Mouse (Mus musculus) urinary bladder, postnatal 36 days (tissue): Measurements from ENCODE around the gene Sipa1l2.
"Not testable (repeated sequence)": the region's sequence is repeated elsewhere in the genome, so short reads cannot be mapped to it uniquely, and the experiment has no call there.

ENCODE experiments used
- DNase-seq, 2 experiments: peaks; one replicate each; pipeline ENCODE4 v3.0.0; 2022; ENCODE audit warnings: low spot score in 2 of 2, mixed read lengths in 1 of 2

Sipa1l2 gene

DNA sequence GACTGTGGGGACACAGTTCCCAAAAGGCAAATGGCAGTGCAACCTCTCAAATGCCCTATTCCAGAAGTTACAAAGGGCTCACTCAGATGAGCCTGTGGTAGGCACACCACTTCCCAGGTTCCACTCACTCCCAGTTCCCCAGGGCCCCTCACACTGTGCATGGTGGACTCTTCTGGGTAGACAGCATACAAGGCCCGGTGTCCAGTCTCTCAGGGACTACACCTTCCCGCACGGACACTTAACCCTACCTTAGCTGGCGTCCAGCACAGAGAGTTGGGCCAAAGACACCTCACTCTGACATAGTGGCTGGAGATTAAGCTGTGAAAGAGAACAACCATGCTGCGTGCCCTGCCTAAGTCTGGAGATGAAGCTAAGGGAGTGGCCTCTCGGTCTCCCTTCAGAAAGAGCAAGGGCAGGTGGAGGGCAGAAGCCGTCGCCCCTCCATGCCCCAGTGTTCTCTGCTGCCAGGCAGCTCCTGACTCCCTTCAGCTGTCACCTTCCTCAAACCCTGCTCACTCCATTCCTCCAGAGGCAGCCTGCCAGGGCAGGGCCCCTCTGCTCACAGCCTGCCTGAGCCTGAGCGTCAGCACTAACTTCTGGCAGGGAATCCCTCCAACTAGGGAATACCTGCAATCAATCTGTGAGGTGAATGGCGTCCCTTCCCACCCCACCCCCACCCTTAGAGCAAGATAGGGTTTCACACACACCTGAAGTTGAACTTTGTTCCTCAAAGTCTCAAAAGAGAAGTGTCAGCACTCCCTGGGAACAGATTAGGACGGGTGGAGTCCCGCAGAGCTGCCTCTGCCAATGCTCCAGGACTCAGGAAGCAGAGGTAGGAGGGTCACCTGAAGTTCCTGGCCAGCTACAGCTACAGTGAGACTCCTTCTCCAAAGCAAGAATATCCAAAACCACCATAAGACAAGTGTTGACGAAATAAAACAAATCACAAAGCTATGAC, 30.3 kb downstream of the Sipa1l2 start:
- no peak for DNase-seq

GRCm38 (mm10) chr8:125538265-125538664, 31.3 kb downstream of the Sipa1l2 start:
- DNase-seq = no peak

GRCm38 (mm10) chr8:125533709-125534108, 35.9 kb downstream of the Sipa1l2 start:
- no peak for DNase-seq

DNA sequence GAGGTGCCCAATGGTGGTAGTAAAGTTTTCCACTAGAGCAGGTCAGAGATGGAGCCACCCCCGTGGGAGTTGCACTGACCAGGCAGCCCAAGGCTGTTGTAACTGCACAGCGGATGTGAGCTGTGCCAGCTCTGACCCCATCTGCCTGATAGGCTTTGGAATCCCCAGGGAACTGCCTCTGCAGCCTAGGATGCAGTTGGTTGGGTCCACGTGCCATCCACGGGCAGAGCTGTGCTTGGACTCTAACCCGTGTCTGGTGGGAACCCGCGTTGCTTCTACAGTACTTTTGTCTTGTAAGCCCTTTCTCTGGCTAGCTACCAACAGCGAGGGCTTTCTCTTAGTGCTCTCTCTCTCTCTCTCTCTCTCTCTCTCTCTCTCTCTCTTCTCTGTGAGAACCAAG, 36.7 kb downstream of the Sipa1l2 start:
- peak in 1 of 2 experiments; percentile 52 for DNase-seq

DNA sequence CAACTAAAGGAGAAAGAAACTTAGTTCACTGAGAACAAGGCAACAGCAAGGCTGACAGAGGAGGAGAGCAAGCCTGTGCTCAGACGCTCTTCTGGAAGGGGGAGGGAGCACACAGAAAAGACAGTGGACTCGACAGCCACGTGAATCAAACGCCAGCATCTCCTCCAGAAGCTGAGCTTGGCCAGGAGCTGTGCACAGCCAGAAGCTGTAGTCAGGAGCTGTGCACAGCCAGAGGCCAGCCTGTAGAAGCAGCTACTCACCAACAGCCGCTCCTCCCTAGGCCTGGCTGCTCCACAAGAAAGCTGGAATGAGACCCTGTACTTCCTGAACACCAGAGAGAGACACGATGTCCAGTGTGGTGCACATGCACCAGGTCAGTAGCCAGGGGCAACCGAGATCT, 37.4 kb downstream of the Sipa1l2 start:
- no peak for DNase-seq

DNA sequence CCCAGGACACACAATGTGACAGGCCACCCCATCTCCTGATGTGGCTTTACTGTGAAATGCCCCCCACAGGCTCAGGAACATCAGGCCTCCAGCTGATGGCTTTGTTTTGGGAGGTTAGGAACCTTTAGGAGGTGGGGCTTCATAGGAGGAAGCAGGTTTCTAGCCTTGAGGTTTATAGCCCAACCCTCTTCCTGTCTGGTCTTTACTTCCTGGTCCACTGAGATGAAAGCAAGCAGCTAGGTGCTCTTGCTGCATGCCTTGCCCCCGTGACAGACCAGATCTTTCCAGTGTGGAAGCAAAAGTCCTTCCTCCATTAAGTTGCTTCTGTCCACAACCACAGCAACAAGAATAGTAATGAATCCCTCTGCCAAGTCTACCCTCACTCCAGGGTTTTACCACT, 38.0 kb downstream of the Sipa1l2 start:
- DNase-seq = no peak

DNA sequence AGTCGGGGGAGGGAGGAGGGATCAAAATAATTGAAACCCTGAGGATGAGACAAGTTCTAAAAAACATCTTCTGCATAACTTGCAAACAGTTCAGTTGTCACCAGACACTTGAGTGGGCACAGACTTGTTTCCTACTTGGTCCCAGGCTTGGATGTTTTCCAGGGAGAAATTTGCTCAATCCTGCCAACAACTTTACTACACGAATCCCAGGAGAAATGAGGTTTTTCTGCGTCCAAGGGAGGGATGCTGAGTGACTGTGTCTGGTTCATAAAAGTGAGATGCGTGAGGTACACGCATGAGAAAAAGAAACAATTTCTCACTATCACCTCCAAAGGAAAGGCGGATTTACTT, 38.5 kb downstream of the Sipa1l2 start:
- DNase-seq = no peak

GRCm38 (mm10) chr8:125530187-125531087, 39.2 kb downstream of the Sipa1l2 start:
- DNase-seq = no peak

- no peak for DNase-seq
These were observed 40.6 kb downstream of the Sipa1l2 start for GRCm38 (mm10) chr8:125529019-125529418.

- DNase-seq = no peak
These were observed 41.7 kb downstream of the Sipa1l2 start for GRCm38 (mm10) chr8:125527941-125528340.

GRCm38 (mm10) chr8:125526999-125527398, 42.6 kb downstream of the Sipa1l2 start:
- DNase-seq = no peak

- no peak for DNase-seq
These were observed 43.0 kb downstream of the Sipa1l2 start for GRCm38 (mm10) chr8:125526582-125526981.

DNA sequence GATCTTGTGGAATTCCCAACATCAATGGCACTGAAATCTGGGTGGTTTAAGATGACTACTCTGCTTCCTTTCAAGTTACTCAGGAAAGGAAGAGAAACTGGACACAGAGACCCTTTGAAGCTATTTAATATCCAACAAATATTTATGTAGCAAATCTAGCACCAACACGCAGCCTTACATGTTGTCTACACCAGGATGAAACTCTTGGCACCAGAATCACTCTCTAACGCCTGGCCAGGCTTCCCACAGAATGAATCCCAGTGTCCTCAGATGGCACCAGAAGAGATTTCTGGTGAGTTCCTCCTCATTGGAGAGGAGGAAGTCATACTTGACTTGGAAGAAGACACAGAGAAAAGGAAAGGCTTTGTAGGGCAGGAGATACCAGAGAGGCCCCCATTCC, 45.1 kb downstream of the Sipa1l2 start:
- no peak for DNase-seq

- no peak for DNase-seq
These were observed 46.4 kb downstream of the Sipa1l2 start for GRCm38 (mm10) chr8:125523213-125523612.

DNA sequence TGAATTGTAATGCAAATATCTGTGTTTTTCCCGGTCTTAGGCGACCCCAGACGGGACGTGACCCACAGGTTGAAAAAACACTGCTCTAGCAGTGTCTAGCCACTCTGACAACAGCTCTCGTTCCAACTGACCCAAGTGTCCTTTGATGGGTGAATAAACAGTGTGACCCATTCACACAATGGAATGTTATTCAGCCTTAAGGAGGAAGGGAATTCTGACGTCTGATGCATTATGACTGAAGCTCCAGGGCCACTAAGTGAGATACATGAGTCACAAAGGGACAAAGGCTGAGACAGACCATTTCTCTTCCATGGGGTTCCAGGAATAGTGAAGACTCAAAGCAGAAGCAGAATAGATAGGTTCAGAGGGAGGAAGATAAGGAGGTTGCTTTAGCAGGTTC, 47.5 kb downstream of the Sipa1l2 start:
- DNase-seq = no peak

GRCm38 (mm10) chr8:125521087-125521486, 48.5 kb downstream of the Sipa1l2 start:
- no peak for DNase-seq

- DNase-seq = not testable (repeated sequence)
These were observed 49.3 kb downstream of the Sipa1l2 start for GRCm38 (mm10) chr8:125520308-125520707.

DNA sequence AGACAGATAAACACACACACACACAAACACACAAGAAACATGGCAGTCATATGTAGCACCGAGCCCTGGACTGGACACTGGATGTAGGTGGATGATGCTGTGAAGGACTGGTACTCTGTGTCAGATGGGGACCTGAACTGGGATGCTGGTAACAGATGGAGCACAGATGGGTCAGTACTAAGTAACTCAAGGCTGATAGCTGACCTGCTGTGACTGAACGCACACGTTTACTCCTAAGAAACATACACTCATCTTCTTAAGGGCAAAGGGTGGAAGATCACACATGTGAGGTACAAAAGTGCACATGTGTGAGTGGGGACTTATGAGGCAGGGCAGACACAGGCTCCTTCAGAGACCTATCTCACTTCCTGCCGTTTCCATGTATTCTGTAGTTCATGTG, 50.7 kb downstream of the Sipa1l2 start:
- no peak for DNase-seq

DNA sequence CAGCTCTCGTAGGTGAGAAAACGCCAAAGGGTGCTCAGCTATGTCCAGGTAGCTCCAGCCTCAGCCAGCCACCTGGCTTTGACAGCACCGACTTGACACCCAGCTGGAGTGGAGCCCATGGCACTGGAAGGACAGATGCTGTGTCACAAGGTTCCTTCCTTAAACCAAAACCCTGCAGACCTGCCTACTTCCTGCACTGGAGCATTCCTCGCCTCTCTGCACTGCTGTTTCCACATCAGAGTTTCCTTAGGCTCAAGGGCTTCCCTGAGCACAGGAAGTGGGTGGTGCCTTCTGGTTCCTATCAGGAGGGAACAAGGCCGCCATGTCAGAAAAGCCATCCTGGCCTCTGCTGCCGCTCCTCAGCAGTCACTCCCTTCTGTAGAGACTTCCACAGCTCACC, 51.3 kb downstream of the Sipa1l2 start:
- DNase-seq = no peak

DNA sequence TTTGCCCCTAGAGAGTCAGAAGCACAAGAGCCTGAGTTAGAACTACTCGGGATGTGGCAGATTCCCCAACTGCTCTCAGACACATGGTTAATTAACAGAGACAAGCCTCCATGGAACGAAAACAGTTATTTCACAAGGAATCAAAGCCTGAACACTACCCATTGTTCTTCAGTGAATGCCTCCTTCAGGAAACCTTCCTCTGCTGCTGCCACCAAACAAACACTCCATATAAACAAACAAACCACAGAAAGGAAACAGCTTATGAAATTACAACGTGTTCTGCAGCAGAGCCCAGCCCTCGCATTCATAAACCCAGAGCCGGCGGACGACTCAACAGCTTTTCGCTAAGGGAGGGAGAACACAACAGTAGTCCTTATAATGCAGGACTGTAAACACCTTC, 52.2 kb downstream of the Sipa1l2 start:
- no peak for DNase-seq

DNA sequence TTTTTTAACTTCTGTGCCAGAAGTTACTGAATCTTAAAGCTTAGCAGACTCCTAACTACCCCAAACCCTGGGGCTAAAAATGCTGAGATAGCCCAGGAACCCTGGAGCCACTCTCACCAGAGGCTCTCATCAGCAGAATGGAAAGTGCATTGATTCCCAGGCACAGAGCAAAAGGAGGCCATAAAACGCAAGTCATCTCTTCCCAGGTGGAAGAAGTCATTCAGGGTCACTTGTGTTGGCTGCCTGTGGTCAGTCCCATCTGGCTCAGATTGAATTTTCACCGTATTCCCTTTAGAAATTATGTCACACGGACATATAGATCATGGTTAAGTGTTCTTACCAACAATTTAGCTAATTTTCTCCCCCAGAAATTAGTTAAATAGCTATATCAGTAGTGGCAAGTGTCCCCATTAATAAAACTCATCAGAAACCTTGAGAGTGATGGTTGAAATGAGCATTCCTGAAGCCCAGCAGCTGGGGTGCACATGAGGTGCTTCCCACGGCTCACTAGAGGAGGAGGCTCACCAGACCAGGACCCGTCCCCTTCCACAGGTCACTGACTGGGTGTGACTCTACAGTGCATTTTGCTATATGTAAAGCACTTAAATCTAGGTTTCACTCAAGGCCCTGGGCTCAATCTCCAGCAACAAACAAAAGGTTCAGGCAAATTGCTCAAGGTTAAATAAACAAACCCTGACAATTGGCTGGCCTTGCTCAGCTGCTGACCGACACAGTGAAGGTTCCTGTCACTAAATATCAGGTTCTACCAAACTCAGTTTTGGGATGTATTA, 53.3 kb downstream of the Sipa1l2 start:
- no peak for DNase-seq

DNA sequence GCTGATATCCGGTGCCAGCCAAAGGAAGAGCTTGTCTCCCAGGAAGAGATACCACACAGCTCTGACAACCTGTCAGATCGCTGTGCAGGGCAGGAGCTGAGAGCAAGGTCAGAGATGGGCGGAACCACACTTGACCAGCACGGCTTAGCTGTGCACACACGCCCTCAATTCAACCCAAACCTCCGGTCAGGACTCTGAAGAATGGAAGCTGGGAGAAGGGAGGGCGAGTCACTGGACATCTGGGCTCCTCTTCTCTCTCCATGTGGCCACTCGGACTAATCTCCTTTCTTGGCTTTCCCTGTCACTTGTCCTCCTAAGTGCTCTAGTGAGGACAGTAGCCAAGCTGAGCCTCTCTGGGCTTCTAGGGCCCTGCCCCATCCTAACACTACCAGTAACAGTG, 53.9 kb downstream of the Sipa1l2 start:
- DNase-seq = no peak
